19 mouse cellular contexts compared by ENCODE assay signal in the genomic region with DNA sequence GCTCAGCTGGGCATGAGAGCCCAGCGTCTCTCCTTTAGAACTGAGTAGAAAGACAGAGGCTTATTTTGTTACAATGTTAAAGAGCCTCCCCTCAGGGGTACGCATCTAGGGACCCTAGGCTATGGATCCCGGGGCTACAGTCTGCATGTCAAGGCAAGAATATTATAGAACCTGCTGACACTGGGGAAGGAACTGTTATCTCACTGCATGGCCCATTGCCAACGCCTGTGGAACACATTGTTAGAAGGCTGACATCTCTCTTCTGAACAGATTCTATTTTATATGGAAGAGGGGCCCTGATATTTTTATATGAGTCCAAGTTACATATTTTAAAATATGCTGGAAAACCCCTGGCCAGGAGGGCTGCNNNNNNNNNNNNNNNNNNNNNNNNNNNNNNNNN.
A peak's percentile ranks its signal among the peaks of the same experiment; 100 is the strongest.
DNase-seq lines count a peak whose midpoint lies in the region; ATAC-seq and TF ChIP-seq lines count a peak whose summit lies in the region.
"Had no signal": no experiment of that assay in that cellular context is flagged by ENCODE, and none has a peak within 500 bp of the region (broad histone marks: within the 10 kb centered on the region; RNA-seq: fewer than 3 reads in every experiment).

No protein-coding gene starts in this region.

- H3K4me2 ChIP-seq in forebrain, embryonic 11.5 days (ENCODE audit: low read depth, low read length, severe bottlenecking), result no peak overlapping the region
- no peak overlapping the region for H3K4me2 ChIP-seq in forebrain, embryonic 15.5 days (replicated peaks)
- no peak overlapping the region for H3K4me2 ChIP-seq in limb, embryonic 14.5 days (replicated peaks; ENCODE audit: low read depth, low read length, severe bottlenecking)
- H3K4me2 ChIP-seq: forebrain, embryonic 13.5 days; heart, embryonic 12.5 days; liver, embryonic 13.5 days had no signal

- TF ChIP-seq POLR2A in limb, embryonic 14.5 days (IDR thresholded peaks at IDR 0.05; ENCODE audit: borderline replicate concordance, extremely low read depth, insufficient read depth, insufficient read length), result no peak

- no peaks in the 10 kb centered on the region for H3K9me3 ChIP-seq in forebrain, embryonic 11.5 days (ENCODE audit: control insufficient read depth, low read length)
- no peaks in the 10 kb centered on the region for H3K9me3 ChIP-seq in forebrain, embryonic 15.5 days
- no peaks in the 10 kb centered on the region for H3K9me3 ChIP-seq in limb, embryonic 14.5 days (ENCODE audit: control insufficient read depth, low read length)
- no peaks in the 10 kb centered on the region for H3K9me3 ChIP-seq in limb, embryonic 10.5 days (replicated peaks)
- H3K9me3 ChIP-seq: forebrain, embryonic 13.5 days; heart, embryonic 12.5 days; hindbrain, embryonic 10.5 days; liver, embryonic 13.5 days had no signal

- H3K27ac ChIP-seq in forebrain, embryonic 11.5 days (ENCODE audit: low read depth, low read length), result no peak overlapping the region
- no peak overlapping the region for H3K27ac ChIP-seq in forebrain, embryonic 15.5 days (replicated peaks)
- H3K27ac ChIP-seq in limb, embryonic 14.5 days (replicated peaks; ENCODE audit: low read depth, low read length), result no peak overlapping the region
- no peak overlapping the region for H3K27ac ChIP-seq in limb, embryonic 10.5 days
- H3K27ac ChIP-seq: forebrain, embryonic 13.5 days; hindbrain, embryonic 10.5 days; liver, embryonic 13.5 days had no signal

- no peak overlapping the region for H3K9ac ChIP-seq in forebrain, embryonic 11.5 days (ENCODE audit: low read length)
- H3K9ac ChIP-seq in forebrain, embryonic 15.5 days (replicated peaks), result no peak overlapping the region
- no peak overlapping the region for H3K9ac ChIP-seq in limb, embryonic 14.5 days (ENCODE audit: low read depth, low read length, severe bottlenecking)
- H3K9ac ChIP-seq: forebrain, embryonic 13.5 days; heart, embryonic 12.5 days; liver, embryonic 13.5 days had no signal

- no peaks in the 10 kb centered on the region for H3K36me3 ChIP-seq in forebrain, embryonic 11.5 days (ENCODE audit: control insufficient read depth, insufficient read depth, low read length)
- H3K36me3 ChIP-seq in forebrain, embryonic 15.5 days, result no peaks in the 10 kb centered on the region
- H3K36me3 ChIP-seq in limb, embryonic 14.5 days (ENCODE audit: control insufficient read depth, insufficient read depth, low read length), result no peaks in the 10 kb centered on the region
- no peaks in the 10 kb centered on the region for H3K36me3 ChIP-seq in limb, embryonic 10.5 days
- H3K36me3 ChIP-seq: hindbrain, embryonic 10.5 days; liver, embryonic 13.5 days had no signal

- no peaks in the 10 kb centered on the region for H3K4me1 ChIP-seq in forebrain, embryonic 11.5 days (replicated peaks; ENCODE audit: control insufficient read depth, insufficient read depth, low read length)
- no peaks in the 10 kb centered on the region for H3K4me1 ChIP-seq in forebrain, embryonic 15.5 days
- H3K4me1 ChIP-seq in limb, embryonic 14.5 days (ENCODE audit: control insufficient read depth, insufficient read depth, low read length), result no peaks in the 10 kb centered on the region
- H3K4me1 ChIP-seq in limb, embryonic 10.5 days, result no peaks in the 10 kb centered on the region
- H3K4me1 ChIP-seq: forebrain, embryonic 13.5 days; liver, embryonic 13.5 days had no signal

- peak; percentile 40 for DNase-seq in adrenal gland, postnatal 14 days
- DNase-seq in adrenal gland, postnatal 4 days (ENCODE audit: low spot score in 2 of 2), result no peak
- DNase-seq in forebrain, embryonic 11.5 days (ENCODE audit: low spot score), result peak; percentile 19
- peak; percentile 28 for DNase-seq in limb, embryonic 14.5 days (ENCODE audit: low spot score)
- no peak for DNase-seq in limb, embryonic 10.5 days (ENCODE audit: low spot score)
- DNase-seq in testis, postnatal 10 days (ENCODE audit: low spot score), result peak; percentile 65
- DNase-seq in kidney, postnatal 36 days, result no peak
- DNase-seq: embryo, embryonic 11 days; gastrocnemius, postnatal 25 days; kidney, adult 9 months; kidney, postnatal 4 days; liver, embryonic 13.5 days; right cerebral cortex, adult 18-20 months; thymus, postnatal 25 days had no signal

- H3K4me3 ChIP-seq in forebrain, embryonic 11.5 days (ENCODE audit: low read depth, low read length), result no peak overlapping the region
- no peak overlapping the region for H3K4me3 ChIP-seq in forebrain, embryonic 15.5 days
- H3K4me3 ChIP-seq in limb, embryonic 14.5 days (replicated peaks; ENCODE audit: low read length), result no peak overlapping the region
- no peak overlapping the region for H3K4me3 ChIP-seq in limb, embryonic 10.5 days
- H3K4me3 ChIP-seq: forebrain, embryonic 13.5 days; heart, embryonic 12.5 days; hindbrain, embryonic 10.5 days; liver, embryonic 13.5 days had no signal

- no peaks in the 10 kb centered on the region for H3K27me3 ChIP-seq in forebrain, embryonic 11.5 days (ENCODE audit: control insufficient read depth, insufficient read depth, low read length)
- no peaks in the 10 kb centered on the region for H3K27me3 ChIP-seq in forebrain, embryonic 15.5 days
- H3K27me3 ChIP-seq in limb, embryonic 14.5 days (ENCODE audit: control insufficient read depth, insufficient read depth, low read length), result no peaks in the 10 kb centered on the region
- no peaks in the 10 kb centered on the region for H3K27me3 ChIP-seq in limb, embryonic 10.5 days (ENCODE audit: low read depth, poor library complexity, severe bottlenecking)
- H3K27me3 ChIP-seq: forebrain, embryonic 13.5 days; heart, embryonic 12.5 days; liver, embryonic 13.5 days had no signal

- ATAC-seq in forebrain, embryonic 11.5 days (replicated peaks; ENCODE audit: low FRiP score), result no peak
- ATAC-seq in forebrain, embryonic 15.5 days (replicated peaks), result no peak
- no peak for ATAC-seq in limb, embryonic 14.5 days (ENCODE audit: low FRiP score, low read depth)
- ATAC-seq: forebrain, embryonic 13.5 days; lung, postnatal 0 days had no signal

- 68% methylated on average over 4 of the region's 4 CpGs for WGBS in forebrain, embryonic 11.5 days
- 53% methylated on average over 4 of the region's 4 CpGs for WGBS in forebrain, embryonic 15.5 days
- 67% methylated on average over 4 of the region's 4 CpGs for WGBS in limb, embryonic 14.5 days
- 84% methylated on average over 4 of the region's 4 CpGs for WGBS in limb, embryonic 10.5 days

Comparison
In these comparisons a context has a peak if more than half of its experiments do, and no peak if none do; other contexts are left out.
1. DNase-seq: peak in adrenal gland, postnatal 14 days (single experiment), forebrain, embryonic 11.5 days (single experiment), limb, embryonic 14.5 days (single experiment) and testis, postnatal 10 days (single experiment); none in adrenal gland, postnatal 4 days (0 of 2), limb, embryonic 10.5 days (single experiment) and kidney, postnatal 36 days (0 of 2).